Mouse (Mus musculus): ENCODE measurements around the gene Atrnl1. TPM values are rescaled to one million over a fixed set of nuclear protein-coding genes. Genes with fewer than 3 reads are reported as not detected.

The Atrnl1 gene
- polyA plus RNA-seq, 1 experiment from 2014 or later, result 11.6 TPM

DNA sequence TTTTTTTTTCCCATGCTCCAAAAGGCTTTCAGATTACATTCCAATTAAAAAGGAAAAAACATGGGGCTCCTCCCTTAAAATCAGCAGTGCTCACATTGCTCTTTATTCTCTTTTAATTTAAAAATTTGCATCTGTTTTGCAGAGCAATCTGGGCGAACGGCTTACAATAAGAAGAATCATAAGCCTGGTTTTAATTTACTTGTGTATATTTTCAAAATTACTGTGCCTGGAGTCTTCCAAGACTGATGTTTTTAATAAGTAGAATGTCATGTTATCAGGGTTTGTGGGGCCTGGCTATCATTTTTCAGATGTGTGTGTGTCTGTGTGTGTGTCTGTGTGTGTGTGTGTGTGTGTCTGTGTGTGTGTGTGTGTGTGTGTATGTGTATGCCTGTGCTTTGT is 9.9 kb upstream of the Atrnl1 start:
- Histone ChIP-seq H3K27me3 (ENCODE audit: control insufficient read depth, insufficient read depth, low read length) (no peaks in the 10 kb centered on the region), H3K9me3 (ENCODE audit: control insufficient read depth, low read length) (no peaks in the 10 kb centered on the region), H3K4me1 (ENCODE audit: control insufficient read depth, insufficient read depth, low read length) (peaks cover 8% of the 10 kb centered on the region; the same call in 1 of the 2 replicates), H3K36me3 (ENCODE audit: control insufficient read depth, insufficient read depth, low read length) (no peaks in the 10 kb centered on the region), H3K27ac (replicated peaks; ENCODE audit: low read depth, low read length) (no peak overlapping the region), H3K4me2 (ENCODE audit: low read length) (no peak overlapping the region), H3K4me3 (replicated peaks; ENCODE audit: low read depth, low read length) (no peak overlapping the region), H3K9ac (replicated peaks; ENCODE audit: low read length) (no peak overlapping the region)
- DNase-seq (no peak), ATAC-seq (ENCODE audit: low FRiP score, low TSS enrichment) (no peak)
- WGBS, result 86% methylated on average over 2 of the region's 2 CpGs

GRCm38 (mm10) chr19:57603593-57603992 is 7.2 kb upstream of the Atrnl1 start:
- DNase-seq, result no peak
- 85% methylated on average over 3 of the region's 3 CpGs for WGBS
- Histone ChIP-seq H3K4me1 (ENCODE audit: control insufficient read depth, insufficient read depth, low read length) (peaks cover 9% of the 10 kb centered on the region; the same call in 1 of the 2 replicates), H3K4me2 (ENCODE audit: low read length) (no peak overlapping the region), H3K27ac (replicated peaks; ENCODE audit: low read depth, low read length) (no peak overlapping the region), H3K4me3 (replicated peaks; ENCODE audit: low read depth, low read length) (no peak overlapping the region), H3K36me3 (ENCODE audit: control insufficient read depth, insufficient read depth, low read length) (no peaks in the 10 kb centered on the region), H3K9me3 (ENCODE audit: control insufficient read depth, low read length) (no peaks in the 10 kb centered on the region), H3K27me3 (ENCODE audit: control insufficient read depth, insufficient read depth, low read length) (no peaks in the 10 kb centered on the region), H3K9ac (replicated peaks; ENCODE audit: low read length) (no peak overlapping the region)
- ATAC-seq (ENCODE audit: low FRiP score, low TSS enrichment), result no peak

DNA sequence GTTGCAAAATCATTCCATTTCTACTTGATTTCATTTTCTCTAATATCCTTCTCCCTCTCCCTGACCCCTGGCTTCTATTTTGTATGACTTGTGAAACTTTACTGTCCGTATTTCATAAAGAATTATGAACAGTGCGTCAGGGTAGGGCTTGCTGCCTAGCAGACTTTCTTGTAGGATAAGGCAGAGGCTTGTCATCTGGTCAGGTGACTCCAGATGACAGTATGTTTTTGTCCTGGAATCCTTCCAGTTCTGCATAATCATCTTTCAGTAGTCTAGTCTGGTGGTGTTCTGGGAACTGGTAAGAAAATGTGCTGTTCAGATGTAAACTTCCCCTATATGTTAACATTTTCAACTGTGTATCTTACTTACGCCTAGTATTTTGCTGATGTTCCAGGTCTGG is 4.9 kb upstream of the Atrnl1 start:
- no peaks in the 10 kb centered on the region for H3K27me3 ChIP-seq (ENCODE audit: control insufficient read depth, insufficient read depth, low read length)
- H3K9me3 ChIP-seq (ENCODE audit: control insufficient read depth, low read length), result no peaks in the 10 kb centered on the region
- no peak overlapping the region for H3K27ac ChIP-seq (replicated peaks; ENCODE audit: low read depth, low read length)
- H3K9ac ChIP-seq (replicated peaks; ENCODE audit: low read length), result no peak overlapping the region
- no peaks in the 10 kb centered on the region for H3K36me3 ChIP-seq (ENCODE audit: control insufficient read depth, insufficient read depth, low read length)
- DNase-seq (no peak), ATAC-seq (ENCODE audit: low FRiP score, low TSS enrichment) (no peak)
- H3K4me2 ChIP-seq (ENCODE audit: low read length), result no peak overlapping the region
- peaks cover 3% of the 10 kb centered on the region; the same call in 1 of the 2 replicates for H3K4me1 ChIP-seq (ENCODE audit: control insufficient read depth, insufficient read depth, low read length)
- H3K4me3 ChIP-seq (replicated peaks; ENCODE audit: low read depth, low read length), result no peak overlapping the region
- WGBS, result 96% methylated on average over 3 of the region's 3 CpGs

GRCm38 (mm10) chr19:57606351-57606750 is 4.5 kb upstream of the Atrnl1 start:
- H3K4me1 ChIP-seq (ENCODE audit: control insufficient read depth, insufficient read depth, low read length), result peaks cover 3% of the 10 kb centered on the region; the same call in 1 of the 2 replicates
- no peak overlapping the region for H3K27ac ChIP-seq (replicated peaks; ENCODE audit: low read depth, low read length)
- H3K36me3 ChIP-seq (ENCODE audit: control insufficient read depth, insufficient read depth, low read length), result no peaks in the 10 kb centered on the region
- no peaks in the 10 kb centered on the region for H3K9me3 ChIP-seq (ENCODE audit: control insufficient read depth, low read length)
- no peaks in the 10 kb centered on the region for H3K27me3 ChIP-seq (ENCODE audit: control insufficient read depth, insufficient read depth, low read length)
- WGBS, result 94% methylated on average over 10 of the region's 10 CpGs
- DNase-seq (no peak), ATAC-seq (ENCODE audit: low FRiP score, low TSS enrichment) (no peak)
- no peak overlapping the region for H3K4me2 ChIP-seq (ENCODE audit: low read length)
- no peak overlapping the region for H3K9ac ChIP-seq (replicated peaks; ENCODE audit: low read length)
- no peak overlapping the region for H3K4me3 ChIP-seq (replicated peaks; ENCODE audit: low read depth, low read length)

DNA sequence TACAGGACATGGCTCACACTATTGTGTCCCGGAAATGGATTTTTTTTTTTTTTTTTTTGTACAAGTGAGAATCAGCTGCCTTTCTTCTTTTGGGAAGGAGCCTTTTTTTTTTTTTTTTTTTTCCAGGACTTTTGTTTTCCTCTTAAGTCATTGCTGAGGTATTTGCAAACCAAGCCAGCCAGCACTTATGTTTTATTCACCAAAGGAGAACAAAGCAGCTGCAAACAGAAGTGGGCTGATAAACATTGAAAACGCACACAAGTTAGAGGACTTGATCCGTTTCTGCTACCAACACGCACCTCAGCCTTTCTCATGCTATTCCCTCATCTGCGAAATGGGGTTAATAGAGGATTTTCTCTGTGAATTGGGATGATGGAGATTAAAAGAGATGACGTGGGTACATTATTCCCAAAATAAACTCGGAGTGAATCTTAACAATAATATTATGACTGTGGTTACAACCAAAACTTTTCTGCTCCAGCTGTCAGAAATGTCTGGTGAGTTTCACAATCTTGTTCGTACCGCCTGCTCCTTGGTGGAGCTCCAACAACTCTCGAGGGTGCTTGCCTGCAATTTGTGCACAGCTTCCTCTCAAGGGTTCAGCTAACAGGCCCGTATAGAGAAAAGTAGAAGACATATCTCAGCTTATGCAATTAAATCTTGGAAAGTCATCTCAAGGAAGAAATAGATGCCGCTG is 1.3 kb upstream of the Atrnl1 start:
- DNase-seq (peak; percentile 36), ATAC-seq (ENCODE audit: low FRiP score, low TSS enrichment) (no peak)
- Histone ChIP-seq H3K4me3 (replicated peaks; ENCODE audit: low read depth, low read length) (peak overlapping the region; percentile 93), H3K27ac (replicated peaks; ENCODE audit: low read depth, low read length) (peak overlapping the region; percentile 99), H3K4me1 (ENCODE audit: control insufficient read depth, insufficient read depth, low read length) (peaks cover 19% of the 10 kb centered on the region), H3K27me3 (ENCODE audit: control insufficient read depth, insufficient read depth, low read length) (no peaks in the 10 kb centered on the region), H3K4me2 (ENCODE audit: low read length) (peak overlapping the region; percentile 97), H3K9ac (replicated peaks; ENCODE audit: low read length) (peak overlapping the region; percentile 86), H3K9me3 (ENCODE audit: control insufficient read depth, low read length) (no peaks in the 10 kb centered on the region), H3K36me3 (ENCODE audit: control insufficient read depth, insufficient read depth, low read length) (no peaks in the 10 kb centered on the region)
- 11% methylated on average over 12 of the region's 12 CpGs for WGBS

DNA sequence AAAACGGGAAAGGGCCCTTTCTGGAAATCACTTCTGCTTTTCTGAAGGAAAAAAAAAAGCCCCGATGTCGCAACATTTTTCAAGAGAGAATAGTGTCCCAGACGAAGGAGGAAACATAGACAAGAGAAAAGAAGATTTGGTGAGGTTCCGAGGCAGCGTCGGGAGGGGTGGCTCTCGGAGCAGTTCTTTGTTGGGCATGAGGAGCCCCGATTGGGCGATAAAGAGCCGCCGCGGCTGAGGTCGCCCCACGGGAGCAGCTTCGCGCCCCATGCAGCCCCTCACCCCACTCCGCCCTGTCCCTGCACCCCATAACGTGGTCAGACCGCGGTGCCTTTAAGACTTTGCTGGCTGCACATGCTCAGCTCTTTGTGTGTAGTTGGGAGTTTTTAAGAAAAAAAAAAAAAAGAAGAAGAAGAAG is 767 bp upstream of the Atrnl1 start:
- peak overlapping the region; percentile 86 for H3K9ac ChIP-seq (replicated peaks; ENCODE audit: low read length)
- no peaks in the 10 kb centered on the region for H3K27me3 ChIP-seq (ENCODE audit: control insufficient read depth, insufficient read depth, low read length)
- H3K4me1 ChIP-seq (ENCODE audit: control insufficient read depth, insufficient read depth, low read length), result peaks cover 19% of the 10 kb centered on the region
- H3K27ac ChIP-seq (replicated peaks; ENCODE audit: low read depth, low read length), result peak overlapping the region; percentile 99
- no peaks in the 10 kb centered on the region for H3K36me3 ChIP-seq (ENCODE audit: control insufficient read depth, insufficient read depth, low read length)
- peak overlapping the region; percentile 93 for H3K4me3 ChIP-seq (replicated peaks; ENCODE audit: low read depth, low read length)
- DNase-seq (peak; percentile 78), ATAC-seq (ENCODE audit: low FRiP score, low TSS enrichment) (peak; percentile 51)
- no peaks in the 10 kb centered on the region for H3K9me3 ChIP-seq (ENCODE audit: control insufficient read depth, low read length)
- H3K4me2 ChIP-seq (ENCODE audit: low read length), result peak overlapping the region; percentile 97
- under 1% methylated on average over 21 of the region's 21 CpGs for WGBS

- WGBS, result 1% methylated on average over 57 of the region's 57 CpGs
- ATAC-seq (ENCODE audit: low FRiP score, low TSS enrichment), result peak; percentile 73
Measured at GRCm38 (mm10) chr19:57611291-57612178, 701 bp downstream of the Atrnl1 start.

DNA sequence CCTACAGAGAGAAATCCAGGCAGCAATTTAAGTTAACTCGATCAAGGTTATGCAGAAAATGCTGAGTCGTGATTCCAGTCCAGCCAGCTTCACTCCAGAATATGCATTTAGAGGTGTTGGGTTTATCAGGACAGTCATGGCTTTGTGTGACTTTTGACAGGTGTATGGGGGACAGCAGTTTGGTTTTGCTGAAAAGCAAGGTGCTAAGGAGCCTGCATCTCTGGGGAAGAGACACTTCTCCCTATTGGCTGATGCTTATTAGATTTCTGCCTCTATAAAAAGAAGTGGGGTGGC is 1.3 kb downstream of the Atrnl1 start:
- Histone ChIP-seq H3K4me3 (replicated peaks; ENCODE audit: low read depth, low read length) (peak overlapping the region; percentile 93), H3K4me2 (ENCODE audit: low read length) (peak overlapping the region; percentile 97), H3K27ac (replicated peaks; ENCODE audit: low read depth, low read length) (no peak overlapping the region), H3K9ac (replicated peaks; ENCODE audit: low read length) (peak overlapping the region; percentile 86; the same call in 1 of the 2 replicates), H3K4me1 (ENCODE audit: control insufficient read depth, insufficient read depth, low read length) (peaks cover 21% of the 10 kb centered on the region), H3K36me3 (ENCODE audit: control insufficient read depth, insufficient read depth, low read length) (no peaks in the 10 kb centered on the region), H3K27me3 (ENCODE audit: control insufficient read depth, insufficient read depth, low read length) (no peaks in the 10 kb centered on the region), H3K9me3 (ENCODE audit: control insufficient read depth, low read length) (no peaks in the 10 kb centered on the region)
- WGBS, result 12% methylated on average over 2 of the region's 2 CpGs
- peak; percentile 33 for DNase-seq
- no peak for ATAC-seq (ENCODE audit: low FRiP score, low TSS enrichment)

More at GRCm38 (mm10) chr19:57611291-57612178, 701 bp downstream of the Atrnl1 start:
- H3K27ac ChIP-seq (replicated peaks; ENCODE audit: low read depth, low read length), result peak overlapping the region; percentile 99
- peak overlapping the region; percentile 97 for H3K4me2 ChIP-seq (ENCODE audit: low read length)
- peaks cover 21% of the 10 kb centered on the region for H3K4me1 ChIP-seq (ENCODE audit: control insufficient read depth, insufficient read depth, low read length)
- peak overlapping the region; percentile 93 for H3K4me3 ChIP-seq (replicated peaks; ENCODE audit: low read depth, low read length)
- no peaks in the 10 kb centered on the region for H3K27me3 ChIP-seq (ENCODE audit: control insufficient read depth, insufficient read depth, low read length)
- H3K9me3 ChIP-seq (ENCODE audit: control insufficient read depth, low read length), result no peaks in the 10 kb centered on the region
- peak overlapping the region; percentile 86 for H3K9ac ChIP-seq (replicated peaks; ENCODE audit: low read length)
- DNase-seq, result peak; percentile 76
- H3K36me3 ChIP-seq (ENCODE audit: control insufficient read depth, insufficient read depth, low read length), result no peaks in the 10 kb centered on the region
